Mouse (Mus musculus) kidney, adult 9 months (tissue): ENCODE data around the gene Padi1.

Experiments
- DNase-seq: peaks from one replicate; pipeline ENCODE4 v3.0.0; 2022

Gene Padi1

DNA sequence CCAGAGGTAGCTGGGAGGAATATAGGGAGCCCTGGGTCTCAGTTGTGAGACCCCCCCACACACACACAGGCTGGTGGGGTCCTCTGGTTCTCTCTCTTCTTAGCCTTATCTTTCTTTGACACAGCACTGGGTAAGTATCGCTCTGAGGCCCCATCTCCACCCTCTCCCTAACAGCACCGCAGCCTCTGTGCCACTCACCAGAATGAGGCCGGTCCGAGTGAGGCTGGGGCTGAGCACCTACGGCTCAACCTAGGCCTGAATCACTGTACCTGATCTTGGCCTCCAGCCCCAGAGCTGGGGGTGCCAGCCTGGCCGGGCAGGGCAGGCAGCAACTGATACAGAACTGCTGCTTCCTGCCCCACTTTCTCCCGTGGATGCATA lies 15.2 kb upstream of the Padi1 start:
- no peak for DNase-seq

- DNase-seq, result peak; percentile 8
Measured at GRCm38 (mm10) chr4:140860125-140860766, 14.7 kb upstream of the Padi1 start.

DNA sequence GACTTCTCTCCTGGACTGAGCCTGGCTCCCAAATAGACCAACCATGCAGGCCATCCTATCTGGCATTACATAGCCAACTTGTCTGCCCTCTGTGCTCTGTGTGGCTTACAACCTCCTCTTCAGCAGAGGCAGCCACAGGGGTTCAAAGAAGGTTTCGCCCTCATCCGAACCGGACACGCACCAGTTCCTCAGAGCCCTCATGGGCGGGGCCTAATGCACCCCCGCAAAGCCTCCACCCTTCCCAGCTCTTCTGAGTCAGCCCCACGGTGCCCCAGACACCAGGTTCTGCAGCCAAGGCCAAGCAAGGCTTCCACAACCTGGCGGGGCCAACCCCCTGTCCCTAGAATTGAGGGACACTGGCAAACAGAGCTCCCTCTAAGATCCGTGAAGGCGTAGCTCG lies 13.7 kb upstream of the Padi1 start:
- no peak for DNase-seq

DNA sequence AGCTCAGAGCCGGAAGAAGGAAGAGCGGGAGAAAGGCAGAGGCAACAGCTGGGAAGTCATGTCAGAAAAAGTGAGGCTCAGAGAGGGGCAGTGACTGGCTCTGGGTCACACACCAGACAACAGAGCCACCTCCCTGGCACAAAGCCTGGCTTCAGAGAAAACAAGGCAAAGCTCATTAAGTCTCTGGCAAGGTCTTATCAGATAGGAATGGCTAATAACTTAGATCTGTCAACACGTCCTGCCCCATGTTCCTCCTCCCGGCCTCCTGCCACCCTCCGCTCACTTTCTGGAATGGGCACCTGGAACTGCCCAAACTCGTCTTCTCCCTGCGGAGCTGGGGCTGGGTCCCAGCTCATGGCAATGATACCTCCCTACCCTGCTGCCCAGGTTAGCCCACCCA lies 12.2 kb upstream of the Padi1 start:
- no peak for DNase-seq

DNA sequence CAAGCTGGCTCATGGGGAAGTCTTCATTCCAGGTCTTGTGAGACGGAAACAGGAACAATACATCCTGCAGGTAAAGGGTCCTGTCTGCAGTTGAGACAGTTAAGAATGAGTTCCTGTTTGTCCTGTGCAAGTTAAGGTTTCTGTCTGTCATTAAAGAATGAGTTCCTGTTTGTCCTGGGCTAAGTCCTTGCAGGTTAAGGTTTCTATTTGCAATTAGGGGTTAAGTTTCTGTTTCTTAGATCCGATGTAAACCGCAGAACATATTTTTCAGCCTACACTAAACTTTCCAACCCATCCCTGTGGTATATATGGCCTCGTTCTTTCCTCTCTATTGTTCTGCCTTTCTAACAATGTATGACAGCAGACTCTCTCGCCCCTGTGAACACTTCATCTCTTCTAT lies 11.5 kb upstream of the Padi1 start:
- no peak for DNase-seq

DNA sequence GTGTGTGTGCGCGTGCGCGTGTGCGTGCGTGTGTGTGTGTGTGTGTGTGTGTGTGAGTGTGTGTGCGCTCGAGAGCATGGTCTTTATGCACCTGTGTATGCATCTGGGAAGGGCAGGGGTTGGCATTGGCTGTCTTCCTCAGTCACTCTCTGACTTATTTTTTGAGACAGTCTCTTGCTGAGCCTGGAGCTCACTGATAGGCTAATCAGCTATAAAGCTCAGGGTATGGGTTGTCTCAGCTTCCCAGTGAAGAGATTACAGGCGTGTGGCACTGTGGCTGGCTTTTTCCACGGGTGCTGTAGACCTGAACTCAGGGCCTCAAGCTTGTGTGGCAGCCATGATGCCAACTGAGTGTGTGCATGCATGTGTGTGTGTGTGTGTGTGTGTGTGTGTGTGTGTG lies 9.6 kb upstream of the Padi1 start:
- DNase-seq, result no peak

DNA sequence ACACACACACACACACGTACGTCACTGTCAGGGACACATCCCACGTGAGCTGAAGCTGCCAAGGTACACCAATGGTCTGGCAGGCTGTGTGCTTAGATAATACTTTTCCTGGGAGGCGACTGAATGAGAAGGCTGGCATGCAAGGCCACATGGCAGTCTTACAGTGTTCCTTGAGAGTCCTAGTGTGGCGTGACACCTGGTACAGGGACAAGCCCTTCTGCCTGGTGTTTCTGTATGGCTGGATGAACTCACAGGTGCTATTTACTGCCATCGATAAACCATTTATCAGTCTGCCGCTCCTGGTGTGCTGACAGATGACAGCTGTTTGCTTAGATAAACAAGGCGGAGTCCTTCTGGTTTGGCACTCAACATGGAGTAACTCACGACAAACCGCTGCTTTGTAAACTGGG lies 8.9 kb upstream of the Padi1 start:
- no peak for DNase-seq

DNA sequence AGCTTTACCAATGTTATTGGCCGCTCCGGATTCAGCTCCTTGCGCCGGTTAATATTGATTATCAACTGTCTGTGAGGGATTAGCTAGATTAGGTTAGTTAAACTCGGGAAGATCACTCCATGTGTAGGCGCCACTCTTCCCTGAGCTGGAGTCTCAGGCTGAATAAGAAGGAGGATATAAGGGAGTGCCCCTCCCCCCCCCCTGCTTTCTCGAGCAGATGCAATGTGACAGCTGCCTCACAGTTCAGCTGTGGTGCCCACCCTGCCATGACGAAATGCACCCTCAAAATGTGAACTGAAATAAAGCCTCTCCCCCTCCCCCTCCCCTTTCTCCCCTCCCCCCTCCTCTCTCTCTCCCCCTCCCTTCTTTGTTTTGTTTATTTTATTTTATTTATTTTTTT lies 8.0 kb upstream of the Padi1 start:
- DNase-seq, result no peak

- no peak for DNase-seq
Measured at GRCm38 (mm10) chr4:140849310-140849709, 3.7 kb upstream of the Padi1 start.

DNA sequence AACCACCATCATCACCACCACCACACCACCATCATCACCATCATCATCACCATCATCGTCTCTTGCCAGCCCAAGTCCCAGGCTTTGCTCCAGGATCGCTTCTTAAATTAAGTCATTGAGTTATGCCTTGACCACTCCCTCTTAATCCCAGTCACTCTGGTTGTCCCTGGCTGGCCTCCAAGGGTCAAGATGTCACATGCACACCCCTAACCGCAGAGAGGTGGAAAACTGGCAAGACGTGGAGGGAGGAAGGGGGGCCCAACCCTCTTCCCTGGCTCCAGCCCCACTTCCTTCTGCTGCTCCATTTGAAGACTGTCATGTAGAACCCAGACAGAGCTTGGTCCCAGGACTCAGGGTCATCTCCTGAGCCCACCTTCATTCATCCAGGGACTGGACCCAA lies 587 bp downstream of the Padi1 start:
- DNase-seq, result no peak

DNA sequence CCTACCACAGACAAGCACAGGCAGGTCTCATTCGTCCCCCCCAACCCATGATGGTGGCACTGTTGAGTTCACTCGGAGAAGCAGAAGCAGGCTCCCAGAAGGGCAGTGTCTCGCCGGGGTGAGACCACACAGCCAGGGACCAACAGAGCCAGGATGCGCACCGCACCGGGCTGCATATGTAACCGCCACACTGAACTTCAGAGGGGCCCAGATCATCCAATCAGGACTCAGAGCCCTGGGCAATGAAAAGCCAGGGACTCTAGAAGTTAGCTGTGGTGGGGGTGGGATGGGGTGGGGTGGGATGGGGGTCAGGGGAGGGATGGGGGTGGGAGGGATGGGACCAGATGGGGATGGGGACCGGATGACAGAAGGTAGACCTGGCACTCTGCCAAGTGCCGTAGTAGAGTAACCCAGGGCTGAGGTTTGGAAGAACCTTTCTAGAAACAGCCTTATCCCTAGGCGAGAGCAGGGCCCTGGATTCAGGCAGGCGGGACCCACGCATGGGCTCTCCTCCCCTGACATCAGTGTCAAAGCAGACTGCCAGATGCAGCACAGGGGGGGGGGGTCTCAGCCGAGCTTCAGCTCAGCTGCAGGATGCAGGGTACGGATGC lies 1.8 kb downstream of the Padi1 start:
- DNase-seq, result no peak

DNA sequence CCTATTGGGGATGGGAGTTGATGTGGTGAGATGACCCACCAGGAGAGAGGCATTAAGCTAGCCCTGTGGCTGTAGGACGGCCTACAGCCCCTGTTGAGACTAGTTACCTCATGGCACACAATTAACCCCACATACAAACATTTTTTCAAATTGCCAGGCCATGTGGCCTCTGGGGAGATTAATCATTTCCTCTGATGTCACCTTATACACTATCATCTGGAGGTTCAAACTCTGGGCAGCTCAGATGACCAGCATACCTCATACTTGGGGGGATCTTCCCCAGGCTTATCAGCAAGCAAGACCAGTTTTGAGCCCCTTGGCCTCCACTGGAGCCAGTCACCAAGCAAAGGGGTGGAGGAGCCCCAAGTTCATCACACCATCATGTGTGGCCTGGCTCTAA lies 2.7 kb downstream of the Padi1 start:
- DNase-seq, result no peak

- no peak for DNase-seq
Measured at GRCm38 (mm10) chr4:140837879-140838278, 7.7 kb downstream of the Padi1 start.

DNA sequence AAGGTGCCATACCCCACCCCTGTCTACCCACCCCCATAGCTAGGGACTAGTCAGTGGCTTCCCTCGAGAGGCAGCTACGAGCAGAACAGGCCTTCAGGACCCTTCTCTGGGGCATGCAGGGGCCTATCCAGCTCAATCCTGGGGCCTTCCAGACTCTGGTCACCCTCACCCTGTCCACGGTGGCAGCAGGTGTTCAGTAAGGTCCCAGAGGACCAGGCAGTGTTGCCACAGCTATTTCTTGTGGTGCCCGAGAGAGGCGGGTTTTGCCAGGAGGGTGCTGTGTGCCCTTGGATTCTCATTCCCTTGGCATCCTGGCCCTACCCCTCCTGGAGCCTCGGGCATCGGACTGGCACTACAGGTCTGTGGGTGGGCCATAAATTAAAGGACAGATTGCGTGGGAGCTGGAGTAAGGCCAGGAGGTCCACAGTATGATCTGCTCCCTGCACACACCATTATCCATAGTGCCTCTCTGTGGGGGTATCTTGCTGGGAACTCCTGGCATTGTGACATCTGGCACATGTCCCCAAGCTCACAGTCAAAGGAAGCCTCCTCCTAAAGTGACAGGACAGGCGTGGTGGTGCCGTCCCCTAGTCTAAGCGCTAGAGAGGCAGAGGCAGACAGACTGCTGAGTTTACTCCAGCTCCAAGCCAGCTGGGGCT lies 9.2 kb downstream of the Padi1 start:
- DNase-seq, result no peak

DNA sequence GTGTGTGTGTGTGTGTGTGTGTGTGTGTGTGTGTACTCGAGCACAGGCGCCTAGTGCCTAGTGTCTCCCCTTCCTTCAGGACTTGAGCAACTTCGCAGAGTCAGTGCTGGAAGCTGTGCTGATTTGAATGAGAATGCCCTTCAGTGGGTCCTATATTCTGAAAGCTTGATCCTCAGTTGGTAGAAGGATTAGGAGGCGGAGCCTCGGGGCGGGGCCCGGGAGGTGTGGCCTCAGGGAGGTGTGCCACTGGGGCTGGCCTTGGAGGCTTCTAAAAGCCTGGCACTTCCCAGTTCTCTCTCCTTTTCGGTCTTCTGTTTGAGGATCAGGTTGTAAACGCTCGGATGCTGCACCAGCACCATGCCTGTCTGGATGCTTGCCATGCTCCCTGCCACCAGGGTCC lies 9.9 kb downstream of the Padi1 start:
- DNase-seq, result no peak

DNA sequence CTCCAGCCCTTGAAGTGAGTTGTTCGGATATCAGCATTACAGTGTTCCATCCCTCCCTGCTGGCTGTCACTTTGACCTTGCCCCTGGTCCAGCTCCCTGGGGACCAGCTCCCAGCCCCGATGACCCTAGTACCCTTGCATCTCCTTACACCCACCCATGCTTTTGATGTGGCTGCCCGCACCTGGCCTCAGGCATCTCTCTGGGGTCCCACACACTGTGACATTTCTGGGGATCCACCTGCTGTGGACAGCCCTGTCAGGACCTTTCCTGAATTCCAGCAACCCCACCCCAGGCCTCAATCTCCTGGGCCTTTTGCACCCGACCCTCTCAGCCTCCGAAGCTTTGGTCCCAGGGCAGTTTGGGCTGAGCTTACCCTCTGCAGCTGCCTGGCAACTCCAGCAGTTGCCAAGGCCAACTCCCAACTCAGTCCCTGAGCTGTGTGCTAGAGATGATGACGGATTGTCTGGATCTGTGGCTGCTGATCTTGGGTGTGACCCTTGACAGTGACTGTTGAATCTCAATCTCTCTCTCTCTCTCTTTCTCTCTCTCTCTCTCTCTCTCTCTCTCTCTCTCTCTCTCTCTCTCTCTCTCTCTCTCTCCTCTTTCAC lies 11.1 kb downstream of the Padi1 start:
- no peak for DNase-seq

DNA sequence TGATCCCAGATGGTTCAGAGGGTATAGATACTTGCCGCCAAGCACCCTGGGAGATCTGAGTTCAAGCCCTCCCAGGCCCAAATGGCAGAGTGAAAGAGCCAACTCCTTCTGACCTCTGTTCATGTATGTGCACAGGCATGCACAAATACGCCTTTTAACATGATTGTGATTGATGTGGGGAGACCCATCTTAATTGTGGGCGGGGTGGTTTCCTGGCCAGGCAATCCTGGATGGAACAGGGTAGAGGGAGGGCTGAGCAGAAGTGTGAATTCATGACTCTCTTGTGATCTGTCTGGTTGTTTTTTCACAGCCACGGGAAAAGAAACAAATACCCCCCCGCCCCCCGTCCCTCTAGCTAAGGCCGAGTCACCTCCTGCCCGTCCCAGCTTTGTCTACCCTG lies 12.8 kb downstream of the Padi1 start:
- no peak for DNase-seq

DNA sequence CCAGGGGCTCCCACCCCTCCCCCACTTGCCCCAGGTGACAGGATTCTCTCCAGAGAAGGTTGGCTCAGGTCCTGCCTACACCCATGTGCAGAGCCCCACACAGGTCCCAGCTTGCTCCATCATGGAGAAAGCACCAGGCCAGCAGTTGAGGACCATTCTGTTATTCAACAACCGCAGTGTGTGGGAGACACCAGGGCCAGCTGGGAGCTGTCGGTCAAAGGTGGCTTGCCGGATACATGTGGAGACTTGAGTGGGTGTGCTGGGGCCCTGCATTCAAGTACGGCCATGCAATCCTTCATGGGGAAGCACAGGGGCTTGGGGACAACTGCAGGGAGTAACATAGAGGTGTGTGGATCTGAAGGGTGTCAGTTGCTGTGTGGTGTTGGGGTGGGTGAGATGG lies 13.8 kb downstream of the Padi1 start:
- DNase-seq, result no peak

- no peak for DNase-seq
Measured at GRCm38 (mm10) chr4:140827237-140827636, 18.3 kb downstream of the Padi1 start.

GRCm38 (mm10) chr4:140825942-140826341 lies 19.6 kb downstream of the Padi1 start:
- DNase-seq, result no peak

DNA sequence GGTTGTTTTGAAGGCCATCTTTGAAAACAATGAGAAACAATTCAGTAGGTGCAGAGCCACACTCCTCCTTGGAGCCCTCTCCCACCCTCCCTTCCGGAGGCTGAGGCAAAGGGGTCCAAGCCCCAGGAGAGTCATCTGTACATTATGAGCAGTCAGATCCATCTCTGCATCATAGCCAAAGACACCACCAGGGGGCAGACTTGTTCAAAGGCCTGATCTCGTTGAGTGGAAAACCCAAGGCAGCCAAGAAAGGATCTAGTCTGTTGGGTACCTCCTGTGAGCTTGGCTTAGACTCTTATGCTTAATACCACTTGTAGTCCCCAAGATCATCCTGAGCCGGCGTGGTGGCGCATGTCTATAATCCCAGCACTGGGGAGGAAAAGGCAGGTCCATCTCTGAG lies 23.6 kb downstream of the Padi1 start:
- peak; percentile 52 for DNase-seq

DNA sequence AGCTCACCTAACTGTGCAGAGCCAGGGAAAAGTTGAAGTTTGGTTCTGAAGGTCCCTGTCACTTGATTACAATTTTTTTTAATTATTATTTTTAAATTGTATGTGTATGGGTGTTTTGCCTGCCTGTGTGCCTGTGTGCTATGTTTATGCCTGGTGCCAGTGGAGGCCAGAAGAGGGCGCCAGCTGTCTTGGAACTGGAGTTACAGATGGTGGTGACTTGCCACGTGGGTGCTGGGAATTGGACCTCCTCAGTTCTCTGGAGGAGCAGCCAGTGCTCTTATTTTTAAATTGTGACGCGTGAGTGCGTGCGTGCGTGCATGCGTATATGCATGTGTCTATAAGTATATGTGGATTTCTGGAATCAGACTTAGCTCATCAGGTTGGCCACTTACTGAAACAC lies 28.2 kb downstream of the Padi1 start:
- DNase-seq, result no peak

DNA sequence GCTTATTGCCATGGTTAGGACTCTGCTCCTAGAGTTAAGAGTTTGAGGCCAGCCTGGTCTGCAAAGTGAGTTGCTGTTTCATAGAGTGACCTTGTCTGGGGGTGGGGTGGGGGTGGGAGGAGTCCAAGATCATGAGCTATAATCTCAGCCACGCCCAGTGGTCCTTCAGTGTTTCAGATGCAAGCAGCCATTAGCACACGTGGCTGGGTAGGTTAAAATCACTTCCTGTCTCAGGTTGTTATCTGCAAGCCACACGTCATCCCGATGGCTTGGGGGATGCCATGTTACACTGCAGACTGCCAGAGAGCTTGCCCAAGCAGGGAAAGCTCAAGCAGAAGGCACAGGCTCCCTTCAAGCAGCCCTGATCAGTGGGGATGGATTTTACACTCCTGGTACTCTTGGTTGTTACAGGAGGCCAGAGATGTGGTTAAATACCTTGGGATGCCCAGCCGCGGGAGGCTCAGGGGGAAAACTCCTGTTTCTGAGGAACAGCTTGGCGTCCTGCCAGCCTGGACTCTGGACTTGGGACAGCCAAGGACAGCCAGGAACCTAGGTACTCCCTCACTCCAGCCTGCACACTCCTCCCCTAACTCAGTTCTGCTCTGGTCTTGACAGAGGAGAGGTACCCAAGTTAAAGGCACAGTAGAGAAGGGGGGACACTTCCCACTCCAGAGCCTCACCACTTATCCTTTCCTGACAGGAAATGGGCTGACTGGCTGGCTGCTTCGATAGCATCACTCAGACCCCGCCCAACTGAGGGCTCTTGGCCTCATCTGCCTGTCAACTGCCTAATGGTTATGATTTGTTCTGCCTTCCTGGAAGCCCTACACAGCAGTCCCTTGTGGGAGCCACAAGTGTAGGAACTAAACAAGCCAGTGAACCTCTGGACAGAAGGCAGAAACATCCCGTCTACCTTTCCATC lies 29.3 kb downstream of the Padi1 start:
- DNase-seq, result peak; percentile 83
